Mouse (Mus musculus) spleen, postnatal 14 days (tissue): ENCODE data around the gene Ankrd13a.
"Not testable (repeated sequence)": the region's sequence is repeated elsewhere in the genome, so short reads cannot be mapped to it uniquely, and the experiment has no call there.

ENCODE experiments used
- DNase-seq, 2 experiments: peaks; one replicate each; pipeline ENCODE4 v3.0.0; 2021 to 2022; ENCODE audit warnings: low spot score in 2 of 2

Ankrd13a gene

GRCm38 (mm10) chr5:114827427-114827826, 53.0 kb downstream of the Ankrd13a start:
- DNase-seq, result no peak

DNA sequence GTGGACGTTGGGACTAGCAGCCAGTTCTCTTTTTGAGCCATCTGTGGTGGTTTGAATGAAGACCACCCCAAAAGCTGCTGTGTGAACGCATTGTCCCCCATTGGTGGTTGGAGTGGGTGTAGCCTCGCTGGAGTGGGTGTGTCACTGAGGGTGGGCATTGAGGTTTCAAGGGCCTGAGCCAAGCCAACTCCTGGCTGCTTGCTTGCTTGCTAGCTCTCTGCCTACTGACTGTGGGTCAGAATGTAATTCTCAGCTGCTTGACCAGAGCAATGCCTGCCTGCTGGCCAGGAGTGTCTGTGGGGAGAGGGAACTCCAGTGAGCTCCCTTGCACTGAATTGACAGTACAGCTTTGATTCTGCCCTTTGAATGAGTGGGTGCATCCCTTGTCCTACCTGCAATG, 55.3 kb downstream of the Ankrd13a start:
- DNase-seq, result no peak

- no peak for DNase-seq
Observed at GRCm38 (mm10) chr5:114836886-114837285, 62.4 kb downstream of the Ankrd13a start.

DNA sequence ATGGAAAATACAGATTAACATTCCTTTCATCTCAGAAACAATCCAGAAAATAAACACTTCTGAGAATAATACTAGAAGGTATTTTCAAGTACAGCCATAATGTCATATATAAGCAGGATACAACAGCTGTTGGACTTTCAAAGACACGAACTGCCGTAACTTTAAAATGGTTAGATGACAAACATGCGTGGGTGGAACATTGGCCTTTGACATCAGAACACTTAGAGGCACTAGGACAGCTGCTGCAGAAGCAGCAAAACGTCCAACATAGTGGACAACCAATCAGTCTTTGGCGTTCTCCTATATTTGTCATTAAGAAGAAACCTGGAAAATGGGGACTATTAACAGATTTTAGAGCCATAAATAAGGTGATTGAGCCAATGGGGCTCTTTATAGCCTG, 66.0 kb downstream of the Ankrd13a start:
- DNase-seq, result not testable (repeated sequence)

GRCm38 (mm10) chr5:114842155-114842554, 67.7 kb downstream of the Ankrd13a start:
- not testable (repeated sequence) for DNase-seq

GRCm38 (mm10) chr5:114842674-114843073, 68.2 kb downstream of the Ankrd13a start:
- no peak for DNase-seq

DNA sequence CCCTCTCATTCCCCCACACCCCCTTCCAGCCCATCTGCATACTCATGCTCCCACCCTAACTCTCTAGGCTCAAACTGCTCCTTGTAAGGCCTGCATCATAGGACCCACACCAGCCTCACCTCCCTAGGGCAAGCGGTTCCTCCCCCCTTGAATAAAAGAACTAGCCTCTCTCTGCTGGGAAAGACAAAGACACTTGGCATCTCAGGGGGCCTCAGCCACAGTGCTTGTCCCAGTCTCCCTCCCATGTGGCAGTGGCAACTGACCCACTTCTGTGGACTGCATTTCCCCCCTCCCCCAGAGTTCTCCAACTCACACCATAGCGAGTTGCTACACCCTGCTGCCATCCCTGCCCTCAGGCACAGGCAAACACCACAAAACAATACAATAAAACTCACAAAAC, 69.9 kb downstream of the Ankrd13a start:
- not testable (repeated sequence) for DNase-seq

GRCm38 (mm10) chr5:114851565-114852236, 77.2 kb downstream of the Ankrd13a start:
- no peak for DNase-seq

DNA sequence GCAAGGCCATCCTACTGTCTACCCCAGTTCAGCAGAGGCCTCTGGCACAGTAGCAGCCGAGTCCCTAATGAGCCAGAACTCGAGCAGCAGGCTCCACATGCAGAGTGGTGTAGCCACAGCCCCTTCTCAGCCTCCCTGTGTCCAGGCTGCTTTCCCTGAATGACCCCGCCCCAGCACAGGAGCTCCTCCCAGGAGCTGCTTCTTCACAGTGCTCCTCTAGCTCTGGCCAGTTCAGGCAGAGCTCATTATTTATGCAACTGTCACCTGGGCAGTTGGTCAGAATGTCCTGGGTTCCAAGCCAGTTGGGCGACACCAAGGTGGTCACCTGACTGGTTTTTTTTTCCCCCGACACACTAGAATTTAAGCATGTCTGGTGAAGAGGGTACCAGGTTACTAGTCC, 78.9 kb downstream of the Ankrd13a start, which contains the start of gene 4930519G04Rik:
Gene 4930519G04Rik (plus strand): TSS at position 301 of the 400 bp plus-strand sequence.
- DNase-seq, result not testable (repeated sequence)
